Mouse (Mus musculus): Measurements from ENCODE around the gene Negr1.
"Not testable (repeated sequence)": the region's sequence is repeated elsewhere in the genome, so short reads cannot be mapped to it uniquely, and the experiment has no call there.

DNA sequence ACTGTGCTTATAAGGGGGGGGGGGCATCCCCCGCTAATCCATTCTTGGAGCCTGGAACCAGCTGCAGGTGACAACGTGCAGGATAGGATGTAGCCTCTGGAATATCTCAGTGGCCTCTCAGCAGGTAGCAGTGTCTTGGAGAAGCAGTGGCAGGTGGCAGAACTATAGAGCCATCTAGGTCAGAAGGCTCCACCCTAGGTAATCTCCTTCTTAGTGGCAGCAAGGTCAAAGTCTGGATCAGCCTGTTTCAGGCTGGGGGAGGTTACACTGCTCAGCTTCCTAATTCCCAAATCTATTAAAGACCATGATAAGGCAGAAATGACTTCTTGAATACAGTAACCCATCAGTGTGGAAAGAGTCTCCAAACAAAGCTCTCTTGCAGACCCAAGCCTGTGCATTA is 502.8 kb downstream of the Negr1 start:
- TF ChIP-seq CTCF, POLR2A (IDR thresholded peaks at IDR 0.05; ENCODE audit: extremely low read depth, insufficient read depth, low read length): not testable (repeated sequence)
